Mouse (Mus musculus) bone marrow, adult 2 months (tissue): ENCODE measurements around the gene Flnb.

Source experiments
- CTCF ChIP-seq: fragments of 200-500 bp; IDR thresholded peaks from 2 replicates; pipeline ENCODE4 v1.5.1; 2011; ENCODE audit warnings: low read length, control low read depth; ENCODE audit not compliant: control insufficient read depth, insufficient read depth
- POLR2A ChIP-seq: fragments of 200-500 bp; IDR thresholded peaks from 2 replicates; pipeline ENCODE4 v1.6.1; 2011; ENCODE audit warnings: low read depth, mild to moderate bottlenecking, control low read depth, low read length, borderline replicate concordance; ENCODE audit not compliant: control insufficient read depth

- no peak for TF ChIP-seq POLR2A
- no peak for TF ChIP-seq CTCF
These were observed 111.3 kb downstream of the Flnb start for GRCm38 (mm10) chr14:7929029-7929428.
